Mouse (Mus musculus): ENCODE data around the gene Utrn. TPM values are rescaled to one million over a fixed set of nuclear protein-coding genes. Genes with fewer than 3 reads are reported as not detected.

Gene Utrn
- polyA plus RNA-seq, 1 experiment from 2014 or later: 41.2 TPM

GRCm38 (mm10) chr10:12853196-12853620 is 16.0 kb downstream of the Utrn start:
- no peaks in the 10 kb centered on the region for H3K4me1 ChIP-seq
- H3K9ac ChIP-seq (replicated peaks): no peak overlapping the region
- H3K4me3 ChIP-seq: no peak overlapping the region
- no peaks in the 10 kb centered on the region for H3K27me3 ChIP-seq
- 75% methylated on average over 7 of the region's 7 CpGs for WGBS
- no peak for ATAC-seq (ENCODE audit: low FRiP score, low read depth)
- H3K27ac ChIP-seq (replicated peaks): no peak overlapping the region
- no peak overlapping the region for H3K4me2 ChIP-seq (replicated peaks)
- no peaks in the 10 kb centered on the region for H3K9me3 ChIP-seq
- H3K36me3 ChIP-seq: no peaks in the 10 kb centered on the region

- Histone ChIP-seq H3K36me3 (no peaks in the 10 kb centered on the region), H3K9me3 (no peaks in the 10 kb centered on the region), H3K4me1 (no peaks in the 10 kb centered on the region), H3K4me2 (replicated peaks) (no peak overlapping the region), H3K27ac (replicated peaks) (no peak overlapping the region), H3K27me3 (no peaks in the 10 kb centered on the region), H3K9ac (replicated peaks) (no peak overlapping the region), H3K4me3 (no peak overlapping the region)
- no peak for ATAC-seq (ENCODE audit: low FRiP score, low read depth)
- 92% methylated on average over 15 of the region's 15 CpGs for WGBS
These were observed 16.6 kb downstream of the Utrn start for GRCm38 (mm10) chr10:12852416-12853195.

GRCm38 (mm10) chr10:12850781-12851471 is 18.2 kb downstream of the Utrn start:
- no peaks in the 10 kb centered on the region for H3K27me3 ChIP-seq
- H3K9ac ChIP-seq (replicated peaks): no peak overlapping the region
- ATAC-seq (ENCODE audit: low FRiP score, low read depth): no peak
- H3K36me3 ChIP-seq: no peaks in the 10 kb centered on the region
- no peak overlapping the region for H3K4me2 ChIP-seq (replicated peaks)
- no peak overlapping the region for H3K27ac ChIP-seq (replicated peaks)
- H3K9me3 ChIP-seq: no peaks in the 10 kb centered on the region
- 86% methylated on average over 7 of the region's 7 CpGs for WGBS
- H3K4me3 ChIP-seq: no peak overlapping the region
- H3K4me1 ChIP-seq: no peaks in the 10 kb centered on the region

GRCm38 (mm10) chr10:12848322-12849108 is 20.6 kb downstream of the Utrn start:
- Histone ChIP-seq H3K27me3 (no peaks in the 10 kb centered on the region), H3K4me2 (replicated peaks) (no peak overlapping the region), H3K9me3 (no peaks in the 10 kb centered on the region), H3K36me3 (no peaks in the 10 kb centered on the region), H3K4me3 (no peak overlapping the region), H3K4me1 (no peaks in the 10 kb centered on the region), H3K9ac (replicated peaks) (no peak overlapping the region), H3K27ac (replicated peaks) (no peak overlapping the region)
- ATAC-seq (ENCODE audit: low FRiP score, low read depth): no peak
- 81% methylated on average over 10 of the region's 10 CpGs for WGBS

- H3K27ac ChIP-seq (replicated peaks): no peak overlapping the region
- no peaks in the 10 kb centered on the region for H3K9me3 ChIP-seq
- H3K4me1 ChIP-seq: 0 out of 2 replicates have a peak, but pooled peaks cover 4% of the 10 kb centered on the region
- no peak overlapping the region for H3K4me2 ChIP-seq (replicated peaks)
- ATAC-seq (ENCODE audit: low FRiP score, low read depth): no peak
- no peak overlapping the region for H3K9ac ChIP-seq (replicated peaks)
- H3K4me3 ChIP-seq: no peak overlapping the region
- H3K36me3 ChIP-seq: no peaks in the 10 kb centered on the region
- 82% methylated on average over 4 of the region's 4 CpGs for WGBS
- no peaks in the 10 kb centered on the region for H3K27me3 ChIP-seq
These were observed 26.6 kb downstream of the Utrn start for GRCm38 (mm10) chr10:12842543-12842942.

- 77% methylated on average over 5 of the region's 5 CpGs for WGBS
- Histone ChIP-seq H3K27ac (replicated peaks) (no peak overlapping the region), H3K27me3 (no peaks in the 10 kb centered on the region), H3K9me3 (no peaks in the 10 kb centered on the region), H3K9ac (replicated peaks) (no peak overlapping the region), H3K4me2 (replicated peaks) (no peak overlapping the region), H3K4me3 (no peak overlapping the region), H3K36me3 (no peaks in the 10 kb centered on the region), H3K4me1 (0 out of 2 replicates have a peak, but pooled peaks cover 4% of the 10 kb centered on the region)
- ATAC-seq (ENCODE audit: low FRiP score, low read depth): no peak
These were observed 27.7 kb downstream of the Utrn start for GRCm38 (mm10) chr10:12841497-12841896.

GRCm38 (mm10) chr10:12837636-12838035 is 31.5 kb downstream of the Utrn start:
- Histone ChIP-seq H3K4me1 (0 out of 2 replicates have a peak, but pooled peaks cover 4% of the 10 kb centered on the region), H3K36me3 (no peaks in the 10 kb centered on the region), H3K27ac (replicated peaks) (no peak overlapping the region), H3K9ac (replicated peaks) (no peak overlapping the region), H3K27me3 (no peaks in the 10 kb centered on the region), H3K9me3 (no peaks in the 10 kb centered on the region), H3K4me3 (no peak overlapping the region), H3K4me2 (replicated peaks) (no peak overlapping the region)
- no peak for ATAC-seq (ENCODE audit: low FRiP score, low read depth)
- WGBS: 71% methylated on average over 1 of the region's 1 CpGs

- Histone ChIP-seq H3K4me2 (replicated peaks) (no peak overlapping the region), H3K9me3 (no peaks in the 10 kb centered on the region), H3K4me1 (no peaks in the 10 kb centered on the region), H3K27ac (replicated peaks) (no peak overlapping the region), H3K4me3 (no peak overlapping the region), H3K27me3 (no peaks in the 10 kb centered on the region), H3K36me3 (no peaks in the 10 kb centered on the region), H3K9ac (replicated peaks) (no peak overlapping the region)
- no peak for ATAC-seq (ENCODE audit: low FRiP score, low read depth)
- WGBS: 90% methylated on average over 14 of the region's 14 CpGs
These were observed 32.9 kb downstream of the Utrn start for GRCm38 (mm10) chr10:12836048-12836816.

- Histone ChIP-seq H3K4me3 (no peak overlapping the region), H3K4me1 (no peaks in the 10 kb centered on the region), H3K4me2 (replicated peaks) (no peak overlapping the region), H3K27me3 (no peaks in the 10 kb centered on the region), H3K9ac (replicated peaks) (no peak overlapping the region), H3K27ac (replicated peaks) (no peak overlapping the region), H3K36me3 (no peaks in the 10 kb centered on the region), H3K9me3 (no peaks in the 10 kb centered on the region)
- WGBS: 70% methylated on average over 1 of the region's 1 CpGs
- ATAC-seq (ENCODE audit: low FRiP score, low read depth): no peak
These were observed 35.0 kb downstream of the Utrn start for GRCm38 (mm10) chr10:12834215-12834614.

- H3K4me2 ChIP-seq (replicated peaks): no peak overlapping the region
- H3K9me3 ChIP-seq: no peaks in the 10 kb centered on the region
- H3K27ac ChIP-seq (replicated peaks): no peak overlapping the region
- no peak overlapping the region for H3K4me3 ChIP-seq
- H3K36me3 ChIP-seq: no peaks in the 10 kb centered on the region
- ATAC-seq (ENCODE audit: low FRiP score, low read depth): no peak
- no peak overlapping the region for H3K9ac ChIP-seq (replicated peaks)
- no peaks in the 10 kb centered on the region for H3K4me1 ChIP-seq
- no peaks in the 10 kb centered on the region for H3K27me3 ChIP-seq
- WGBS: 89% methylated on average over 8 of the region's 8 CpGs
These were observed 37.0 kb downstream of the Utrn start for GRCm38 (mm10) chr10:12832163-12832562.

- Histone ChIP-seq H3K9ac (replicated peaks) (no peak overlapping the region), H3K4me1 (no peaks in the 10 kb centered on the region), H3K36me3 (no peaks in the 10 kb centered on the region), H3K27me3 (no peaks in the 10 kb centered on the region), H3K9me3 (no peaks in the 10 kb centered on the region), H3K27ac (replicated peaks) (no peak overlapping the region), H3K4me3 (no peak overlapping the region), H3K4me2 (replicated peaks) (no peak overlapping the region)
- WGBS: 88% methylated on average over 4 of the region's 4 CpGs
- no peak for ATAC-seq (ENCODE audit: low FRiP score, low read depth)
These were observed 41.4 kb downstream of the Utrn start for GRCm38 (mm10) chr10:12827778-12828177.
